Mouse (Mus musculus): ENCODE measurements around the gene Olfr57.
"Not testable (repeated sequence)": the region's sequence is repeated elsewhere in the genome, so short reads cannot be mapped to it uniquely, and the experiment has no call there.

The Olfr57 gene

GRCm38 (mm10) chr10:79028441-79028840 is at the start of gene Olfr57:
TSS of gene Olfr57 (plus strand) at chr10:79028741.
- no peak for DNase-seq (ENCODE audit: low spot score)

DNA sequence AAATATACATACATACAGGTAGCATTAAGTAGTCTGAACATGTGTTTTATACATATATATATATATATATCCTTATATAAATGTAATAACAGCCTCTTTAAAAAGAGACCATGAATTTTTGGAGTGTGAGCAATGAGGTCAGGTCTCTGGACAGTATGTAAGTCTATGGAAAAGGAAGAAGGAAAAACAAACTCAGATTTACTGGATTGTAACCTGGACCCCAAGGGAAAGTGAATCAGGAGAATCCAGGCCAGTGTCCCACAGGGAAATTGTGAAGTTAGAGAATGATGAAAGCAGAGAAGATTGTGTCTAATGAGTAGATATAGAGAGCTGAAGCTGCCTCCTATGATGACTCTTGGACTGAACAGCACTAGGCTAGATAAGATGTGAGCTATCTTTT is 47.8 kb upstream of the Olfr57 start, which contains the start of gene Olfr1352:
TSS of gene Olfr1352 (plus strand) at position 301 of the 400 bp plus-strand sequence.
- no peak for DNase-seq (ENCODE audit: low spot score)

DNA sequence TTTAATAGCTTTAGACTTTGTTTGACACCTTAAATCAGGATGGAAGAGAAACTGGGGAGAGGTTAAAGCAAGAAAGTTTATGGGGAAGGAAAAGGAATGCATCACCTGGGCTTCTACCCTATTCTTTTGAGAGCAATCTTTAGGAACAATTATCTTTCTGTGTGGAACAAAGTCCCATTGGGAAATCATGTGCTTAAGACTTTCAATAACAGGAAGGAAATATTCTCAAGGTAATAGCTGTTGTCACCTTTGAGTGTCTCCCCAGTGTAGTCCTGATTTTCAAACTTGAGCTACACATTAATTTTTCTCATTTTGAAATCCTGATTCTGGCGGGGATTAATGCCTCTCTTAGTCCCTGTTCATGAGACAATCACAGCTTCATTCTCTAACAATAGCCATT is 16.4 kb upstream of the Olfr57 start, which contains the start of gene Olfr1351:
TSS of gene Olfr1351 (plus strand) at position 301 of the 400 bp plus-strand sequence.
- no peak for DNase-seq (ENCODE audit: low spot score)

DNA sequence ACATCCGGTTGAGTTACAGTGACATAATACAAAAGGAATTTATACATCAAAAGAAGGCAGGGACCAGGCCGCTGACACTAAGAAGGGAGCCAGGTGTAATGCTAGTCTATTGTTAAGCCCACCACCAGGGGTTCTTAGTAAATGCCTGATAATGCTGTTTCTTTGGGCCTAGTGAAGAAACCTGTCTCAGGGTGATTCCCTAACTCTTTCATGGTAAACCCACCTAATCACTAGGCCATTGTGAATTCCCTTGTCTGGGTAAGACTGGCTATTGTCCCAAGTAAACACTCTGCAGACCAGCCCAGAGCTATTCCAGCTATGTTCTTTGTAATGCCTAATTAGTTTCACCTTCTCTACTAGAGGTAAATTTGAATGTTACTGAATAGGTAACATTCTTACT is 13.9 kb downstream of the Olfr57 start:
- DNase-seq (ENCODE audit: low spot score), result not testable (repeated sequence)

DNA sequence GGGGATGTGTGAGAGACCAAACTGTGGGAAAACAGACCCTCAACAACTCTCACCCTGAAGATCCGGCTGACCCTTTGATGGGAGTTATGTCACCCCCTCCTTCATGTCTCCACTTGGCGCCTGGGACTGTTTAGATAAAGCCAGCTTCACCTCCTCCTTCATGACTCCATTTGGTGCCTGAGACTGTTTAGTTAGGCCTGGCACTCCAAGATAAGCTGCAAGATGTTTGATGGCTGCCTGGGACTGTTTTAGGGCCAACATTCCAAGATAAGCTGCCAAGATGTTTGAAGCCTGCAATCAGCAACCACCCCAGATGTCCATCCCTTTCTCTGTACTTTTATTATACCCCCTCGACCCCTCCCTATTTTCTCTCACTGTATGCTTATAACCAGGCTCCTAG is 28.8 kb downstream of the Olfr57 start:
- DNase-seq (ENCODE audit: low spot score), result not testable (repeated sequence)
